Mouse (Mus musculus) T-cell, adult 2 months (primary cell): ENCODE results near the gene Cdc42bpb.
A peak's percentile ranks its signal among the peaks of the same experiment; 100 is the strongest.

Experiments
- DNase-seq: peaks from one replicate; pipeline ENCODE4 v3.0.0; 2022; ENCODE audit warnings: low spot score

Gene Cdc42bpb

DNA sequence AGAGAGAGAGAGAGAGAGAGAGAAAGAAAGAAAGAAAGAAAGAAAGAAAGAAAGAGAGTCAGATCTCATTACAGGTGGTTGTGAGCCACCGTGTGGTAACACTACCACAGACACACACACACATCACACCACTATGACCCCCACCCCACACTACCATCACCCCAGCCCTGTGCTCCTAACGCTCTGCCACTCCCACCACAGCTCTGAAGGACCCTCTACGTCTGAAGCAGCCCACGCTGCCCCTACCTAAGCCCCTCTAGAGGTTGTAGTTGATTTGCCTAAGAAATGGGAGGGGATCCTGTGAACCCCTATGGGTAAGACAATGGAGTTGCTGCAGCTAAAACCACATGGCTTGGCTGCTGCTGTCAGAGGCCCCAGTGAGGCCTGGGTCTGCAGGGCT, 93.9 kb downstream of the Cdc42bpb start:
- no peak for DNase-seq

DNA sequence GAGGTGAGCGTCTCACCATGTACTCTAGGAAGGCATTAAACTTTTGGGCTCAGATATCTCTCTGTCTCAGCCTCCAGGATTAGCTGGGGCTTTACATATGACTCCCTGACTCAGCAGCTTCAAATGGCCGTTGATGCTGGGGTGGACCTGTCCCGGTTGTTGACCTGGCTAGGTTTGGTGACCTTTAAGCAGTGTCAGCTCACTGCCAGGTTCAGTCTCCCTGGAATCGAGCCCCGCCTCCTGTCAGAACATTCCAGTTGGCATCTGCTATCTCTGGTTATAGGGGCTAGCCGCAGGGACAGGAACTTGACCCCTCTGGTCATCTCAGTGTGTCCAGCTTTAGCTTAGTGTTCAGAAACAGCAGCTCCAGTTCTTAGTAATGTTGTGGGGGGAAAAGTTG, 101.1 kb downstream of the Cdc42bpb start:
- DNase-seq, result no peak

DNA sequence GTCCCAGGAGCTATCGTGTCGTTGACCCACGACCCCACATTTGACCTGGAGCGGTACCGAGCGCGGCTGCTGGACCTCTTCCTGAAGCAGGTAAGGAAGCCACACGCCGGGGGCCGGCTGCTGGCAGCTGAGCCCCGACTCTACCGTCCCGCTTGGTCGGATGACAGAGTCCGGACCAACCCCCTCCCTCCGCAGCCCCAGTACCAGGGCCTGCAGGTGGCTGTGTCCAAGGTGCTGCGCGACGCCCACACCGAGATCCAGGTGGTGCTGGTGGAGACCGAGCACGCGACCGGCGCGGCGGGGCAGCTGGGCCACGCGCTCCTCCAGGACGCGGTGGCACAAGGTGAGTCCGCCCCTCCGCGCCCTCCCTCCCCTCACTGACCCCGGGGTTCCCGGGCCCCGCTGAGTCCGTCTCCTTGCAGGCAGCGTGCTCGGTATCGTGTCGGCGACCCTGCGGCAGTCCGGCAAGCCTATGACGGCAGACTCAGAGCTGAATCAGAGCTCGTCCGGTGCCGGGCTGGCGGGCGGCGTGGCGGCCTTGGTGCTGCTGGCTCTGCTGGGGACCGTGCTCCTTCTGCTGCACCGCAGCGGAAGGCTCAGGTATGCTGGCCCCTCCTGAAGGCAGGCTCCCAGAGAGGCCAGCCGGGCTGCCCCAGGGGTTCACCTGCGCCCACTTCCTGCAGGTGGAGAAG, 102.2 kb downstream of the Cdc42bpb start:
- no peak for DNase-seq

DNA sequence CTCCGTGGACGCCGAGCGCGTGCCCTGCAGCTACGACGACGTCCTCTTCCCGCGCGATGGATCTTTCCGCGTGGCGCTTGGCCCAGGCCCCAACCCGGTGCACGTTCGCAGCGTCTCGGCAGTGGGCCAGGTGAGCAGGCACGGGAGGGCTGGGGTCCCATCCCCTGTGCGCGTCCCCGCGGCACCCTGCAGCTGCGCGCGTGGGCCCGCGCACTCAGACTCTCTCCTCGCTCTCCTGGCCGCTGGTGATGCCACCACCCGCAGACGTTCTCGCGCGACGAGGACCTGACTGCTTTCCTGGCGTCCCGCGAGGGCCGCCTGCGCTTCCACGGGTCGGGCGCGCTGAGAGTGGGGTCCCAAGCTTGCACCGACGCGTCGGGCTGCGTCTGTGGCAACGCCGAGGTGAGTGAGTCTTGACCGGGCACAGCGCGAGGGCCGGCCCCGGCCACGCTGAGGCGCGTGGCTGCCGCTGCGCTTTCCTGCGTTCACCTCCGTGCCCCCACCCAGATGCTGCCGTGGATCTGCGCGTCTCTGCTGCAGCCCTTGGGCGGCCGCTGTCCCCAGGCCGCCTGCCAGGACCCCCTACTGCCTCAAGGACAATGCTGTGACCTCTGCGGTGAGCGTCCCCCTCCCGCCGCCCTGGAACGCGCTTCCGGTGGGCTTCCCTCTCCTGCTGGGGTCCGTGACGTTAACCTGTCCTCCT, 102.9 kb downstream of the Cdc42bpb start:
- no peak for DNase-seq

DNA sequence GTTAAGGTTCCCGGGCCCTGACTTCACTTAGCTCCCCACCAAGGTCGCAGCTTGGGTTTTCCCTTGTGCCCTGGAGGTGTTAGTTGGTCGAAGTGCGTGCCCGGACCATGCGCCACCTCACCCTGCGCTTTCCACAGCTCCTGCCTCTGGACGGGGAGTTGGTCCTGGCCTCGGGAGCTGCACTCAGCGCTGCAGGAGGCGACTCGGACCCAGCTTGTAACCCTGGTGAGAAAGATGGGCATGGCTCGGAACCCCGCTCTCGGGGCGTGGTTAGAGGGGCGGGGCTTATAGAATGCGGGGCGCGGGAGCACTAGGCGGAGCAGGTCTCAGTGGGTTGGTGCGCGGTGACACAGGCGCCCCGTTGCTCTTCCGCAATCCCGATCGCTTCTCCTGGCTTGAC, 103.5 kb downstream of the Cdc42bpb start:
- no peak for DNase-seq

DNA sequence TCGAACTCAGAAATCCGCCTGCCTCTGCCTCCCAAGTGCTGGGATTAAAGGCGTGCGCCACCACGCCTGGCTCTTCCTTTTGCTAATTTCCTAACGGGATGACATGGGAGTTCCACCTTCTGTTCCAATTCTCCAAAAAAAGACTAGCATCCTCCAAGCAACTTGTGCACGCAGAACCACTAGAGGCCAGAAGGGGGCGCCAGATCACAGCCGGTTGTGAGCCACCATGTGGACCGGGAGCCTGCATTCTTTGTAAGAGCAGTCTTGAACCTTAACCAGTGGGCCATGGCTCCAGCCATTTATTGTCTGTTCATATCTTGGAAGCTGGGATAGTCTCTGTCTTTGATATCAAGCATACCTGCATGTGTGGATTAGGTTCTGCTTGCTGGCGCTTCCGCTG, 105.1 kb downstream of the Cdc42bpb start:
- DNase-seq, result peak; percentile 45

DNA sequence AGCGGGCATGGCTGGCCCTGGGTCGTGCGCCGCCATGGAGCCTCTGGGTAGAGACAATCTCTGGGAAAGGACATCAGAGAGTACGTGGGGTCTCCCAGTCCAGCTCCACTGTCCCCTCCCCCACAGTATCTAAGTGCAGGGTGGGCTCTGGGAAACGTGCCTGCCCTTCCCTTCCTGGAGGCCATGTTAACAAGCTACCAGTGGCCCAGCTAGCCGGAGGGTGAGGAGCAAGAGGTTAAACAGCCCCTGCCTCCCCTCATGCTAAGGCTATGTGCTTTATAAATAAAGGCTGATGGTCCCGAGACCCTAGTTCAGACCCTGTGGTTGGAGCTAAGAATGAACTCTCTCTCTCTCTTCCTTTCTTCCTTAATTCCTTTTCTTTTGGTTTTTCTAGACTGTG, 105.6 kb downstream of the Cdc42bpb start:
- no peak for DNase-seq

DNA sequence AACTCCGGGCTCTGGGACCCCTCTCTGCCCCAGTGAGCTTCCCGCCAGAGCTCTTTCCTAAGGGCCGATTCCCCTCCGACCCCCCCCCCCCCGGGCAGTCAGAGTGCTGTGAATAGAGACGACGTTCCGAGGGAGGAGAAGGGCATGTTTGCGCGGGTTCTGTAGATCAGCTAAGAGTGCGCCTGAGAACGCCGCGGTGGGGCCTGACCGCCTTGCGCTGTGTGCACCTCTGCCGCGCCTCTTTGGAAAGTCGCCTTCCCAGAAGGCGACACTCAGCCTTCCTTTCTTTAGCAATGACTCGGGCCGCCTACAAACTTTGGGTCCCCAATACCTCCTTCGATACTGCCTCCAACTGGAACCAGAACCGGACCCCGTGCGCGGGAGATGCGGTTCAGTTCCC, 106.1 kb downstream of the Cdc42bpb start:
- DNase-seq, result no peak

DNA sequence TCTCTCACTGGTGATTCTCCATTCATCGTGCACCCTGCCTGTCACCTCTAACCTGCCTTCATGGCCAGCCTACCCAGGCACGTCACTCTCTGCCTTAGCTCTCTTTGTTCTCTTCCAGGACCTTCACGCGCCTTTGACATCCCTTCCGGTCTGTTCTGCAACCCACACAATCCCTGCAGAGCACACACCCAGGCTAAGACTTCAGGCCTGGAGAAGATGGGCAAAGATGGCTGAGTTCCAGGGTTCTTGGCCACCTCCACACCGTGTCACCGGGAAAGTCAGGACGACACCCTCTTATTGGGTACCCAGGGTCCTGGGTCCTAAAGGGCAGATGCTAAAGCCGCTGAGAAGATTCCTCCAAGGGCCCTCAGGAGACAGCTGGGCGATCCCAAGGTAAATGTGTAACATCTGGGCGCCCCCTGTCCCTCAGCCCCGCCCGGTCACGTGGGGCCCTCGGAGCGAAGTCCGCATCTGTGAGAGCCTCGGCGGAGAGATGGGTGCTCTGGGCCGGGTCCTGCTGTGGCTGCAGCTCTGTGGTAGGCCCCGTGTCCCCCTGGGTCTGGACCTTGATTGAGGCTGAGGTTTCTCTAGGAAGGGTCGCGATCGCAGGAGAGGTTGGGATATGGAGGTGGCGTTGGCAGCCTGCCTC, 106.8 kb downstream of the Cdc42bpb start, which contains the start of gene Amn:
TSS of gene Amn (plus strand) at position 467 of the 649 bp plus-strand sequence.
- DNase-seq, result no peak

DNA sequence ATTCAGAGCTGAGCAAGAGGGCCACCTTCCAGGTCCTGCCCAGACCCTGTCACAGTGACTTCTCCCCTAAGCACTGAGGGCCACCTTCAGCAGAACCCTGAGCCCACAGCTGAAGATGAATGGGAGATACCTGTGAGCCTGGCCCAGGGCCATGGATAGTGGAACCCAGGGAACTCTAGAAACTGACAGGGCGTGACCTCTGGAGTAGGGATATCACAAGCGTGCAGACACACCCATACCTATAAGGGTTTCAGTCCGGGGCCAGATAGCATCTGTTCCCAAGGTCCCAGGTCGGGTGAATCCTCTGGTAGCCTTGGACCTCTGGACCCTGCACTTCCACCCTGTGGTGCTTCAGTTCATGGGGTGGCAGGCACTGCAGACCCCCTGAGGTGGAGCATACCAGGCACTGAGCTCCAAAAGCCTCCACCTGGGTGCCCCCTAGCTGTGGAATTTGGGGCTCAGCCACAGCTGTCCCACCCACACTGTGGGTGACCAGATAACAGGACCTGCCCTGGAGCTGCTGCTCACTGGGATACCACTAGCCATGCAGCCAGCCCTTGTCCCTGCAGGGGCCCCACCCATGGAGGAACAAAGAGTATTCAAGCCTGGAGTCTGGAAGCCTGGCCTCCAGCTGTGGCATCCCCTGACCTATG, 109.7 kb downstream of the Cdc42bpb start:
- no peak for DNase-seq

DNA sequence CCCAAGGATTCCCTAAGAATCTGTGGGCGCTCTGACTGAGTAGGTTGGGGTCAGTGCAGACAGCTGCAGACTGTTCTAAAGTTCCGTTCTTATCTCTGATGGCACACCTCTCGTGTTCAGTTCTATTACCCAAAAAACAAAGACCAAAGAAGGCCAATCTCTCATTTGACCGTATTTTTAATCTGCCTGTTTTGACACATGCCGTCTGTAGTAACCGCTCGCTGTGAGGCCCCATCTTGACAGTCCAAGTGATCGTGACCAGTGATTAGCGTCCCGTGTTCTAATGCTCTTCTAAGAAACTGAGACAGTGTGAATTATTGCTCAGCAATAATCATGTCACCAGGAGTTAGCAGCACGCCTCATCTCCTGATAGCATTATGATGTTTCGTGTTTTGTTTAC, 110.9 kb downstream of the Cdc42bpb start:
- DNase-seq, result no peak

DNA sequence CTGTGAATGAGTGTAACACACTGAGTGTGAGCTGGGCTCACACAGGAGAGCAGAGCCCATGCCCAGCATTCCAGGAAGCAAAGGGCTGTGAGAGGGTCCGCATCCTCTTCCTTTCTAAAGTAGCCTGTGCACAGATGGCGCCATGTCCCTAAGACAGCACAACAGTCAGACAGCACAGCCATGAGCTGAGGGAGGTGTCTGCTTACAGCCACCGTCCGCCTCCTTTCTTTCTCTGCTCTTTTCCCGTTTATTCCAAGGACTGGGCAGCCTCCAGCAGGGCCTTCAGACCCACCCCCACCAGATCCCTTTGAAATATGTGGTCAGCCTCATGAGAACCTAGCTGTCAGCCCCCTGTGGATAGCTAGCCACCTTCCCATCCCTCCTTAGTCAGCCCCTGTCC, 112.3 kb downstream of the Cdc42bpb start:
- DNase-seq, result no peak

DNA sequence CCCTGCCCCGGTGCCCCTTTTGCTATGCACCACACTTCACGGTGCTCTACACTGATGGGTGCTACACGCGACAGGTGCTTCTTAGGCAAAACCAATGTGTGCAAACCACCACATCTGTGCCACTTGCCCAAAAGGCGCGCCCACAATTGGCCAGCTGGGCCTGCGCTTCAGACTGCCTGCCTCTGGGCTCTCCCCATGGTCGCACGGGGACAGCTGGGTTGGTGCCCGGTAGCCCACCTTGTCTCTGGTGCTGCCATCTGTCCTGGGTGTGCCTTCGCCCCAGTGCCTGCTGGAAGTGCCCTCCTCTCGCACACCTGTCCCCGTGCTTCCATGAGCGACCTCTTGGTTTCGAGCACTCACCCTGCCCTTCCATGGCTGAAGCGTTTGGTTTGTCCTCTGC, 113.9 kb downstream of the Cdc42bpb start:
- no peak for DNase-seq

DNA sequence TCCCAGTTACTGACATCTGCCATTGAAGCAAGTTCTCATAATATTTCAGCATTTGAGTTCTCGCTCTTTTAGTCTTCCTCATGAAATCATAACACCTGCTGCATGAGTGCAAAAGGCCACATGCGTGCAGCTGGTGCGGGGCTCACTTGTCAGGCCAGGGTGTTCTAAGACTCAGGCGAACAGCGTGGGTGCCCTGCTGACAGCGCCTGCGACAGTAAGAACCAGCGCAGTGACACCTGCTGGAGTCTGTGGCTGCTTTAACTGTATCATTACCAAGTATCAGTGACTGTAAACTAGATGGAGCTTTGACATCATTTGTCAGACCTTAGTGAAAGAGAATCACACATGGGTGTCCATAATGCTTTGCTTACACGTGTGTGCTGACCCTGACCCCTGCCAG, 126.3 kb downstream of the Cdc42bpb start:
- no peak for DNase-seq

DNA sequence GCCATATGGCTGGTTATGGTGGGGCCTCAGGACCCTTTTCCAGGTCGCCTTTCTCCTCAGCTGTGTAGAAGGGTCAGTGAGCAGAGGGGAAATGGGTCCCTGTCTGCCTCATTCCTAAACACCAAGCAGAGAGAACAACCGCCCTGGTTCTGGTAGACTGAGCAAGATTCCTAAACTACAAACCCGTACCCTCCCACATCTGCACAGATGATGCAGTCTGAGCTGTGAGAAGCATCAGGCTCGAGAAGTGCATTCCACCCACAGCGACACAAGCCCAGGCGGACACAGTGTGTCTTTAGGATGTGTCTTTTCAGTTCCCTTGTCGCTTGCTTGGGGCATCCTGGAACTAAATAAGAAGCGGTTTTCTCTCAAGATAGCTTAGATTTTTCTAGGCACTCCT, 127.4 kb downstream of the Cdc42bpb start:
- no peak for DNase-seq

DNA sequence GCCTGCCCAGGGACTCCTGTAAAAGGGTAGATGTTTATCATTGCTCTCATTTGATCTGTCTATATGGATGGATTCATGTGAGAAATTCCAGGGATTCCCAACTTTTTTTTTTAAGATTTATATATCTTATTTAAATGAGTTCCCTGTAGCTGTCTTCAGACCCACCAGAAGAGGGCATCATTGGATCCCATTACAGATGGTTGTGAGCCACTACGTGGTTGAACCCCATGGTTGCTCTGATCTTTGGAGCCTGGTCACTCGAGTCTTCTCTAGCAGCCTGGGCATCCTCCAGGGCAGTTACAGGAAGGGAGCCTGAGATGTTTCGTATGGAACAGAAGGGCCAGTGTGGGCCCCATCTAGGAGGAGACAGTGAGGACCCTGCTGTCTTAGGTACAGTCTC, 128.4 kb downstream of the Cdc42bpb start:
- DNase-seq, result no peak

DNA sequence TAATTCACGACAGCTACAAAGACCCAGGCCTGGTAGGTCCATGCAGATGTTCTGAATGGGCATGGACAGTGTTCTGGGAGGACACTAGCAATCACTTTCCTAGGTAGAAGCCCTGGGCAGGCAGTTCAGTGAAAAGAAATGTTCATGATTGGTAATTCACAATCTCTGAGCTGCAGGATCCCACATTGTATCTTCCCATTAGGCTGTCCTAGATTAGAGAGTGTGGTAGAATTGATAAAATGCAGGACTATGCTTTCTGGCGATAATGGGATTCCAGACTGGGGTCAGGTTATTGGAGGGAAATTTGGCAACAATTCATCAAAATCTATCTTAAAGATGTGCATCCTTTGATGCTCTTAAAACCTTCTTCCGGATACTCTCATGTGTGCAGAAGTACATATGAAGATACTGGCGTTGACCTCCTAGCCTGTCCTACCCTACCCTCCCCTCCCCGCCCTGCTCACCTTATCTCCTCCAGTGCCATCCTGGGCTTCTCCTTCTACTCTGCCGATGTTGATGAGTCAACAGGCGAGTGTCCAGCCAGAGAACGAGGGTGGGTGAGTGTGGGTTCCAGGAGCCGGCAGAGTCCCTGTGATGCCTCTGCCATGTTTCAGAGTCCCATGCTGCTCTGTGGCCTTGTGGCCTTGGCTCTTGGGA, 130.6 kb downstream of the Cdc42bpb start:
- DNase-seq, result no peak

DNA sequence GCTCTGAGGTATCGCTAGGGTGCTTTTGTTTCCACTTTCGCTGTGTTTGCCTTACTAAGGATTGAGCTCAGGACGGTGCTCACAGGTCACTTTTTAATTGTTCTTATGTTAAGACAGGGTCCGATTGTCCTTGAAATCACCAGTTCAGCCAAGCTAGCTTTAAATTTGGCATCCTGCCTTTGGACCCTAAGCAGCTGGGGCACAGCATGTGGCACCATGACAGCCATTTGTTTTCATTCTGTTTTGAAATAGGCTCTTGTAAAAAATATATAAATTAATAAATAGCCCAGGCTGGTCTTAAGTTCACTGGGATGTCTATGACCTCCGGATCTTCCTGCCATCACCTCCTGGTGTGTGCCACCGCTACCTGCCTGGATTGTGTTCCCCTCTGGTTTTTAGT, 132.4 kb downstream of the Cdc42bpb start:
- no peak for DNase-seq

DNA sequence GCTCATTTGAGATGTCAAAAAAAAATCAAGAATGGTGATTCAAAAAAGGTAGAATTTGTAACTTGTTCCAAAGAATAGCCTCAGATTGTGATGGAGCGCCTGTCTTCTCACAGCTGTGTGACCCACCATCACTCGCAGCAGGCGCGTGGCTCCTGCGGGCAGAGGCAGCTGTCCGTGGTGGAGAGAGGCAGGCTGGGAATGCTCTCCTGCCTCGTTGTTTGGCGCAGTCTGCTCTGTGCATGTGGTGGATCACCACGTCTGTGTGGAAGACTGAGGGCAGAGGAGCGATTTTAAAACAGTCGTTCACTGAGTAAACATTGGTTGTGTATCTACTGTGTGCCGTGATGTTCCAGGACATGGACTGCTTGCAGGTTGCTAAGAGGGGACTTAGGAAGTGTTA, 133.8 kb downstream of the Cdc42bpb start:
- DNase-seq, result no peak
